Mouse (Mus musculus): Measurements from ENCODE around the gene Epb41l1. TPM values are rescaled to one million over a fixed set of nuclear protein-coding genes. Genes with fewer than 3 reads are reported as not detected.

Gene Epb41l1
- total RNA-seq, 2 experiments from 2014 or later, result 364 to 365 TPM

DNA sequence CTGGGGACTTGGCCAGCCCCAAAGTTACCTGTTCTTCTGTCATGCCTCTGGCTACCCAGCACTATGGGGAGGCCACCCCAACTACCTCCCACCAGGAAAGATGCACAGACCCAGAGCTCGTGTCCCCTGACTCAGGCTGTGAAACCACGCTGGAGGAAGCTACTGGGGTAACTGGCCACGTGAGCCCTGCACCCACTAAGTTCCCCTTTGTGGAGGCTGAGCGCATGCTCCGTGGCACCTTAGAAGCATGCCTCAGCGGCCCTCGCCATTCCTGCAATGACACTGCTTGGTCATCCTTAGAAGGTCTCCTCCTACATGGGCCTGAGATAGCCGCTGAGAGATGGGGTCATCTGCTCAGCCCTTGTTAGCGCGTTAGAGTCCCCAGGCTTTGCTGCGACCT lies 102.3 kb downstream of the Epb41l1 start:
- no peak for DNase-seq (ENCODE audit: low spot score in 2 of 2)

DNA sequence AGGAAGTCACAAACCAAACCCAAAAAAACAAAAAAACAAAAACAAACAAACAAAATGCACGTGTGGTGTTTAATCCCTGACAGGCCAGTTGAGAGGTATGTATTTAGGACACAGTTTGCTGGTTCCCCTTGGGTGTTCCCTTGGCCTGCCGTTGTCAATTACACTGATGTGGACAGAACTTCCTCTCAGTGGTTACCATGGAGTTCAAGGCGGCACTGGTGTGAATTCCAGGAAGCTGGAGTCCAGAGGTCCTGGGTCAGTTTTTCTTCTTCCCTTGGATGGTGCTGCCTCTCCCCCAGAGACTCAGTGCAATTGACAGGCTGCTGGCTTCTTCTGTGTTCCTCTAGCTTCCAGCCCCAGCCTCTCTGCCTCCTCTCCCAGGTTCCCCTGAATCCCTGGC lies 103.4 kb downstream of the Epb41l1 start:
- DNase-seq (ENCODE audit: low spot score in 2 of 2), result no peak

DNA sequence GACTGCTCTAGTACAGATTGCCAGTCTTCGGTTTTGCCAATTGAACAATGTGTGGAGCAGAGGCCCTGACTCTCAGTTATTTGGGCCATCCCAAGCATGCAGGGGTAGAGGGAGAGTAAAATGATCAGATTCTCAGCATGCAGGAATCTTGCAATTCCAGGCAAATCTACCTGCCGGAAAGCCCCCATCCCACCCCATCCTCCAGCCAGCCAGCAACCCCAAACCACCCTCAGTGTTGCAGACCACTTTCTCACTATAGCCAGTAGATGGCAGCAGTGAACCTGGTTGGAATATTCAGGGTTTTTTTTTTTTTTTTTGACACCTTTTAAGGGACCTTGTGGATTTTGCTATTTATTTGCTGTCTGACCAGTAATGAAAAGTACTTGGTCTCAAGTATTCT lies 109.0 kb downstream of the Epb41l1 start:
- DNase-seq (ENCODE audit: low spot score in 2 of 2), result no peak

DNA sequence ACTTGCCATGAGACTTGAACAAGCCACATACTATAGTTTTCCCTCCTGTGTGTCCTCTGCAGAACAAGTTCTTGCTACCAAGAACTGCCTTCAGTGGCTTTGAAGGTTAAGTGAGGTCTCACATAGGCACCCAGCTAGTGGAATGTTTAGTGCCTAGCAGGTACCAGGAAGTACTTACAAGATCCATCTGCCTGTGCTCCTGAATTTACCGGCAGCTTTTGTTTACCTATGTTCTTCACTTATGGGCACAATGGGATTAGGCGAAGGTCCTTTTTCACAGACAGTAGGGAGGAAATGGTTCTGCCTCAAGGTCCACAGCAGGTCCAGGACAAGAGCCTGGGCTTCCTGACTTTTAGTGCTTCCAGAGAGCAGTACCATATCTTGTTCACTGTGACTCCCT lies 112.5 kb downstream of the Epb41l1 start:
- DNase-seq (ENCODE audit: low spot score in 2 of 2), result no peak

DNA sequence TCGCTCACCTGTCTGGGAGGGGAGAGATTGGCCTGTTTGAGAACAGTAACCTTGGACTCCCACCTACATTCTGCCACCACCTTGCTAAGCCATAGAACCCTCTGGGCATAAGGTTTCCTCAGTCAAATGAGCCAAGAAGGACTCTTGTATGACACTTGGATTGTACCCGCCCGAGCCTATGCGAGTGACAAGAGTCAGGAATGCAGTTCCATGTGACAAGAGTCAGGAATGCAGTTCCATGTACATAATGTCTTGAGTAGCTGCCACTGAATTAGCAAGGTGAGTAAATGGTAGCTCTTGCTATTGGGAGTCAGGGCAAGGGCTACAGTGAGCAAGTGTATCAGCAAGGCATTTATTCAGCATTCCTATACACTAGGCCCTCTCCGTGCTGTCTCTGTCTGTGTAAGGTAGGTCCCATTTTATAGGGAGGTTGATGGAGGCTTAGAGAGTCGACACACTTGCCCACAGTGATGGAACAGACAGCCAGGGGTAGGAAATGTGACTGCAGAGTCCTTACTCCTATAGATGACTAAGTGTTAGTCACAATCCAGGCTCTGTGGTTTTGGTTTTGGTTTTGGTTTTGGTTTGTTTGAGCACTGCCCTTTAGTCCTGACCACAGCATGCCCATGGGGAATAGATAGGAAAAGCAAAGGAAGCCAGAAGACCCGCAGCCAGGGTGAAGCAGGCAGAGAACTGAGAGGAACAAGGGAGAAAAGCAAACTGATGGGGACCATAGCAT lies 118.3 kb downstream of the Epb41l1 start:
- DNase-seq (ENCODE audit: low spot score in 2 of 2), result no peak

DNA sequence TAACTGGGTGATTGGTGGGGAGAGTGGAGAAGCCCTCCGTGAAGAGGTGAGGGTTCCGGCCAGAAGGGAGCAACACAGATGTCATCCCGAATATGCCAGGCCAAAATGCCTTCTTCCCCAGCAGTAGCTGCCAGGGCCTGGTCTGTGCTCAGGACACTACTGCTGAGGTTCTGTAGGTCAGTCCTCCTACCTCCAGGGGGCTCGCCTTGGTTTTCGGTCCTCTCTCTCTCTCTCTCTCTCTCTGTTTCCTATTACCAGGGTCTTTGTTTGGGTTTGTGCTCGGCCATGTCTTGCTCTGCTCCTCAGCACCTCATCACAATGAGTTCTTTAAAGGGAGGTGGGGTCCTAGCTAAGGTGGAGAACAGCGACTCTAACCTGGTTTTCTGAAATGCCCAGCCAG lies 120.3 kb downstream of the Epb41l1 start:
- DNase-seq (ENCODE audit: low spot score in 2 of 2), result no peak

DNA sequence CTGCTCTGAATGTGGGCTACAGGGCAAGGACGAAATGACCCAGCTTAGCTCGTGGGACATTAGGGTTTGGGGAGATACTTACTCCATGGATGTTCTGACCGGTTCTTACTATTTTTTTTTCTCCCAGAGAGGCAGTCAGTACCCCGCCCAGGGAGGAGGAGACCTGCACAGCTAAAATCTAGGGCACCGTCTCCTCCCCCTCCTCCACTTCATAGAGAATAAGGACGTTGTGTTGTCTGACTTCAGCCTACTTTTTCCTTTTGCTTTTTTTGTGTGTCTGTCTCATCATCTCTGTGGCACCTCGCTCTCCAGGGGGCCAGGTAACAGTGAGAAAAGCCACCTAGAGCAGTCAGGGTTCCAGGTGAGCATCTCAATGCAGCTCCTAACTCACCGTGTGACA lies 121.7 kb downstream of the Epb41l1 start:
- no peak for DNase-seq (ENCODE audit: low spot score in 2 of 2)

DNA sequence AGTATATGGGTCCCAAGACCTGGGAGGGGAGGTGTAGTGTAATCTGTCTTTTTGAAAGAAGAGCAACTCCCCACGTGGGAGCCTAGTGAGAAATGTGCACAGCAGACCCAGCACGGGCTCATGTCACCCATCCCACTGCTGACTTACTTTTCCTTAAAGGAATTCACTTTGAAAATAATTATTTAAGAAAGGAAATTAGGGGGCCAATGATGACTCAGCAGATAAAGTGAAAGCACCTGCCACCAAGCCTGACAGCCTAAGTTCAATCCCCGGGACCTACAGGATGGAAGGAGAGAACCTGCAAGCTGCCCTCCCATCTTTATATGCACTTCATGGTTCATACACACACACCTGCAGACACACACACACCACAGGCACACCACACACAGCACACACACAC lies 123.1 kb downstream of the Epb41l1 start:
- no peak for DNase-seq (ENCODE audit: low spot score in 2 of 2)

DNA sequence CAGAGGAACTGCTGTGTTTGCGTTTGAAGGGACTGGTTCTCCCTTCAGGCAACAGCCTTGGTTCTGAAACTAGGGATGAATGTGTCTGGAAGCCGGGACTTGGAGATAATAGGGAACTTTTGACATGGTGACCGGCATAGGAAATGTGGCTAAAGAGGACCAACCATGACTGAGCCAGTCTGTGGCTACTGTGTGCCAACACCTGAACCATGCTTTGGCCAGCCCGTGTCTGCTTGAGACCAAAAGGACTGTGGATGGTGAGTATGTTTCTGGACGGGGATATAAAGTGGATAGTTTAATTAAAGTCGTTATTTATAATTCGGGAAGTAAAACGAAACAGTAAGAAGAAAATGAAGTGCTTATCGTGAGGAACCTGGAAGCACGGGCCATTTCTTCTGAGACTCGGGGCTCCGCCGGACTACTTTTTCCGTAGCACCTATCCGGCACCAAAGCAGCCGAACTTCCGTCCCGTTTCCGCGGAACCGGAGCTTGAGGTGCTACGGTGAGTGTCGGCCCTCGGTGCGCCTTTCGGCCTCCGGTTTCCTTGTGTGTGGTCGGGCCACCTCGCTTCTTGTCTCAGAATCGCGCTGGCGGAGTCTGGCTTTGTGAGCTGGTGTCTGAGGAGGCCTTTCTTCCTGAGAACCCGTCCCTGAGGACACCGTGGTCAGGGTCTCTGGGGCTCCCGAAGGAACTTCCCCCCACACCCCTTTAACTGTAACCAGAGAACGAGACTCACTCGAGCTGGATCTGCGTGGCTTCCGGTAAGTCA lies 126.6 kb downstream of the Epb41l1 start, which contains the start of gene Aar2:
Gene Aar2, plus strand, starts transcription at position 462 of the 769 bp plus-strand sequence.
- peak; percentile 77 to 79 for DNase-seq (ENCODE audit: low spot score in 2 of 2)

DNA sequence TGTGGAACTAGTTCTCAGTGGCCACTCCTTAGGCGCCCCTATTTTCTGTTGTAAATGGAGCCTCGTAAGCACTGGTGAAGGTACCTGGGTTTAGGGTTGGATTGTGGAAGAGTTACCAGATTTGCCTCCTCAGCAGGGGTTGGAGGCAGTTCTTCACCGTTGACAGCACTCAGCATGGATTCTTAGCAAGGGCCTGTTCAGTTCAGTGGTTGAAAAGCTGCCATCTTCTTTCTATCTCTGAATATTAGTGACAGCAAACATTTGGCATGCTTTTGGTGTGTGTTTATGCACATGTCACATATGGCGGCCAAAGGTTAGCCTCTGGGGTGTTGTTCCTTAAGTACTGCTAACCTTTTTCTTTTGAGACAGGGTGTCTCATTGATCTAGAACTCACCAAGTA lies 131.7 kb downstream of the Epb41l1 start:
- no peak for DNase-seq (ENCODE audit: low spot score in 2 of 2)

DNA sequence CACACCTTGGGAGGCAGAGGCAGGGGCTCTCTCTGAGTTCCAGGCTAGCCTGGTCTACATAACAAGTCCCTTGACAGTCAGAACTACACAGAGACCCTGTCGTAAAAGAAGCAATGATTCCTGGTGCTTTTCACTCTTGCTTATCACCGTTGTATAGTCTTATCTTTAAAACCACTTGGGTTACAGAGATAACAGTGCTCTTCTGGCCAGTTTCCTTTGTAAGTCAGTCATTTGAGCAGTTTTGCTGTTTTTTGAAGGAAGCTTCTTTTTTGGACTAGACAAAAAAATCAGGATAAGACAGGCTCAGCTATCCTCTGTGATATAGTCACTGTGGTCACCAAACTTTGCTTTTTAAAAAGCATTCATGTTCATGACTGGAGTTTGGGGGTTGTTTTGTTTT lies 141.1 kb downstream of the Epb41l1 start:
- no peak for DNase-seq (ENCODE audit: low spot score in 2 of 2)

DNA sequence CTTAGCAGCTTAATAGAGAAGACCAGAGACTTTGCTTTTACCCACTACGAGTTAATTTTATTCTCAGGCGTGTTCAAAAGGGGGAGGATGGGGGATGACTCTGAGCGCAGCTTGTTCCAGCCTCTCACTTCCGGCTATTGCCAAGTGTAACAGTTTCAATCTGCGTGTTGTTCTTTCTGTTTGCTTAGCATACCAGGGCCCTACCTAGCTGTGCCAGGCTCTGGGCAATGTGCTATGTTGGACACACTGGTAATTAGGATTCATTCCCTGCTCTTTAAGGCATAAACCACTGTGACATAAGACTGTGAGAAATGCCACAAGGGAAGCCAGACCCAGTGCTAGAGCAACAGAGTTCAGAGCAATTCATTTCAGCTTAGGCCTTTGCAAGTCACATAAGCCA lies 142.8 kb downstream of the Epb41l1 start:
- peak; percentile 43 to 49 for DNase-seq (ENCODE audit: low spot score in 2 of 2)

DNA sequence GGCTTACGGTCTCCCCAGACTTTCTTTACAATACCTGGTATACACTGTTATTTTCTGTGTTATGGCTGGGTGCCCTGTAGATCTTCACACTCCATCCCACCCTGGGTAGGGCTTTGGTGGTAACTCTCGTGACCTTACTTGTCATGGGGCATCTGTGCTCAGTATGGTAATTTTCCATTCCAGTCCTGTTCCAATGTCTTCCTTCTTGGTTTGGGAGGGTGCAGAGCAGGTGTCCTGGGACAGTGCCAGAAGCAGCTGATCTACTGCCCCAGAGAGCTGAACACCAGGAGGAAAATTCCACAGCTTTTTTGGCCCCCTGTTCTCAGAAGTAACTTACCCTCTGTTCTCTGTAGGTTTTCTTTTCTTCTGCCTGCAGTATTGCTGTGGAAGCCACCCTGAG lies 145.8 kb downstream of the Epb41l1 start:
- no peak for DNase-seq (ENCODE audit: low spot score in 2 of 2)

DNA sequence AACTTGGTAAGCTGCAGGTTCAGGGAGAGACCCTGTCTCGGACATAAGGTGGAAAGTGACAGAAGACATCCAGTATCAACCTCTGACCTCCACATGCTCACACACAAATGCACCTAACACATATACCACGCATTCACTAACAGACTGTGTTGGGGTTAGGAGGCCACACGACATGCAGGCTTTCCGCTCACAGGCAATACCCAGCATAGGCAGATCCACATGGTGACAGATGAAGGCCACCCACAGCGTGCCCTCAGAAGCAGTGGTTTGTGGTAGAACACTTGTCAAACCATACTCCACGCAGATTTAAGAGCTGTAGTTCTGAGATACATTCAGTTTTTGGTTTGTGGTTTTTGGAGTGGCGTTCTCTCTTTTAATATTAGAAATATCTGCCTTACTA lies 147.9 kb downstream of the Epb41l1 start:
- DNase-seq (ENCODE audit: low spot score in 2 of 2), result no peak

DNA sequence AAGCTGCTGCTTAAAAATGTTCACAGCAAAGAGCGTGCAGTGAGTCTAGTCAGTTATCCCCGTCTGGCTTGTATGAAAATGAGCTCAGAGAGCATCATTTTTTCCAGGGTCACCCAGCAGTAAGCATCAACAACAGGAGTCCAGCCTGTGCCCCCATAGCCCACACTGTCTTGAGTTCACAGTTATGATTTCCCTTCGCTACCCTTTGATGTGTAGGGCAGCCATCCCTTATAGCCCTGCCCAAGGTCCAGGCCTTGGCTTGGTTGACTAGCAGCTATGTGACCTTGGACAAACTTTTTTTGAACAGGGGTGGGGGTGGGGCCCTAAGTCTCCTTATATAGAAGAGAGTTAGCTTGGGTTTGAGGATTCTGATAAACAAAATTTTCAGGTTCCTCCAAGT lies 148.6 kb downstream of the Epb41l1 start:
- no peak for DNase-seq (ENCODE audit: low spot score in 2 of 2)

DNA sequence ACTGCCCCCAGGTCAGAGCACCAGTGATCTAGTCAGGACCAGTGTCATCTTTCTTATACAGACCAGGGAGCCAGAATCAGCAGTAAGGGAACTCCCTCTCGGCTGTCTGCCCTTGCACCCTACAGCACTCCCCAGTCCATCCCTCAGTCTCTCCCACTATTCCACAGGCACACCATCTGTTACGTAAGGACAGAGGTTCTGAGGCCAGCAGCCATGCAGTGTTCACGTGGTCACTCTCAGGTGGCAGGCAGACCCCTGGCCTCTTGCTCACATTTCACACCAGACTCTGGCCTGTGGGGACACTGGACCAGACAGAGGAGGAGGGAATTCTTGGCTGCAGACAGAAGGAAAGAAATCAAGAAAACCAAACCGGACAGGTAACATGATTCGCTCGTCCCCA lies 150.8 kb downstream of the Epb41l1 start:
- DNase-seq (ENCODE audit: low spot score in 2 of 2), result no peak

DNA sequence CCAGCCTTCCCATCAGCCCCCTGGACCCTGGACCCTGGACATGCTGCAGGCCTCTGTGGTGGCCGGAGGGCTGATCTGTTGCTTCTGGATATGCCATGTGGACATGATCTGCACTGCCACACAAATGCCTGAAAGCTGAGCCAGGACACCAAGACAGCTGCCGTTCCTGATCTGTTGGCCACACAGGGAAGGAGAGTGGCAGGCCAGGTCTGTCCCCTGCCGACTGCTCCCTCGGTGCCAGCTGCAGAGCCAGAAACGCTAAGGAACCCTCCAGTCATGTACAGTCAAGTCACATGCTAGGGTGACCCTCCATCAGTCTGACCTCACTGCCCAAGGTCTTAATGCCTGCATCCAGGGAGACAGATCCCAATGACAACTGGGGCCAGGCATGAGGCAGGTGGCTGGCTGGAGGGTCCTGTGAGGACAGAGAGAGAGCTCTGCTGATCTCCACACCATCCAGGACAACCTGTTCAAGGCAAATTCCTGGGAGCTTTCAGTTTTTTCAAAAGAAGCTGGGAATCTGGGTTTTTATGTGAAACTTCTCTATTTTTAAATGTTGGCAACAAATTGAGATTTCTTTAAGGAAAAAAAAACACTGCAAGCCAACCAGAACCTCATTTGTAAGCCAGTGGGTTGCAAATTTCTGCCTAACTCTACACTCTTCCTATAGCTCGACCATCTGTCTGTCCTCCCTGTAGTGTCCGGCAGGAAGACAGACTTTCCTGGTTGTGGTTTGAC lies 156.3 kb downstream of the Epb41l1 start:
- DNase-seq (ENCODE audit: low spot score in 2 of 2), result no peak

DNA sequence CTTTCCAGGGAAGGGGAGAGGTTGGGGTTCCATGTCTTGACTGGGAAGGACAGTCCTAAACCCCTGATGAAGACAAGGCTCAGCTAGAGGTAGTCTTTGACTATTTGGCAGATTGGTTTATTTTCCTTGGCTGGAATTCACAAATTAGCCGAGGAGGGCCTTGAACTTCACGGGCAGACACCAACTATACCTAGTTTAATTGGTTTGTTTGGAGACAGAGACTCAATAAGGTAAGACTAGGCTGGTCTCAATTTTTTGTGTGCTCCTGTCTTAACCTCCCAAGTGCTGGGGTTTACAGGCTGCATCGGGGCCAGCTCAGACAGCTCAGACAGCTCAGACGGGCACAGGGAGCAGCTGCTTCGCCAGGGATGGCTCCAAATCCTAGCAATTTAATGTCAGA lies 159.8 kb downstream of the Epb41l1 start:
- DNase-seq (ENCODE audit: low spot score in 2 of 2), result no peak

DNA sequence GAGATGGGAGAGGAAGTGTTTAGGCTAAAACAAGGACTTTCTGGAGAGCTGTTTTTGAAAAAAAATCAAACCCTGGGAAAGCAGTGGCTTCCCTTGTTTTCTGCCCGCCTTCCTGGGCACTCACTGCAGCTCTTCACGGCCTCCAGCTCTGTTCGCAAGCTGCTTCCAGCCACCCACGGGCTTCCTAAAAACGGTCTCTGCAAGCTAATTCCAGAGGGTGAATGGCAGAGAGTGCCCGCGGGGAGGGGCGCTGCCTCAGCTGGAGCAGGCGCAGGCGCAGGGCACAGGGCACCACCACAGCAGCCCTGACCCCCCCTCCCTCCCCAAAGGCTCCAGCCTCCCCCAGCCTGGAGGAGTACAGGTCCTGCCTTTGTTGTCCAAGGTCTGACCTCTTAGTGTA lies 160.5 kb downstream of the Epb41l1 start:
- DNase-seq (ENCODE audit: low spot score in 2 of 2), result peak; percentile 84 to 92

DNA sequence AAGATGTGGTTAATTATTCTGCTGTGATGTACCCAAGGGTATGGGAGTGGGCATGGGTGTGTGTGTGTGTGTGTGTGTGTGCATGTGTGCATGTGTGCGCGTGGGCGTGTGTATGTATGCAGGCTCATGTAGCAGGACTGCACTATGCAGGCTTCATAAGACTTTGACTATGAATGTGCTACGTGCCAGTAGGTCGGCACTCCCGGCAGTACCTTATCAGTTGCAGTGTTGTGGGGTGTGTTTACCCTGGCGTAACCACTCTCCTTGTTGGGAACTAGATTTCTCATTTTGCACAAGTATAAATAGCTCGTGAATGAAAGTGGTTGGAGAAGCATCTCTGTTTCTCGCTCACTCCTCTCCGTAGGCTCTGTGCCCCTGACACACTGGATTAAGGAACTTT lies 162.2 kb downstream of the Epb41l1 start:
- no peak for DNase-seq (ENCODE audit: low spot score in 2 of 2)

DNA sequence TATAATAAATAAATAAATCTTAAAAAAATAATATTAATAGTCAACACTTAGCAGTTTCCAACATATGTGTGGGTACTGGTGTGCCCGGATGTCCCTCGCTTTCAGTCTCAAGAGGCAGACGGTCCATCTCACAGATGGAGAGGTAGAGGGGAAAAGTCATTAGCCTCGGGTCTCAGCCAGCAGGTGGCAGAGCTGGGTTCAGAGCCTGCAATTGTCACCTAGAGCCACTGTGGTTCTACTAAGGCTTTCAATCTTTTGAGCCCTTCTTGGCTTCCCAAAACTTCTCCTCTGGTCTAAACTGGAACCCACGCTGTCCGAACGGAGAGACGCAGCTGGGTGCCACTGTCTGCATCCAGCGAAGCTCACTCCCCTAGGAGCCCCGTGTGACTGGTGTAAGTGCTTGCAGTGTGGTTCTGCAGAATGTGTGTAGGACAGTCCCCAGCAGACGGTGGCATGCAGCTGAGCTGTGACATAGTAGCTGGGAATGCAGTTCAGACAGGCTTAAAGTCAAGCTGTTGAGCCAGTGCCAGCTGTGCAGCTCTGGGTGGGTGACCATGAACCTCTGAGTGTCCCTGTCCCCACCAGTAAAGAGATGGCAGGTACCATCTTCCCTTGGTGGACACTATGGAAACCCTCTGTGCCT lies 163.6 kb downstream of the Epb41l1 start:
- peak; percentile 36 to 40 for DNase-seq (ENCODE audit: low spot score in 2 of 2)

All from left cerebral cortex, adult 18-20 months (tissue).